Mouse (Mus musculus): ENCODE data around the gene Ankrd34a.

Gene Ankrd34a

DNA sequence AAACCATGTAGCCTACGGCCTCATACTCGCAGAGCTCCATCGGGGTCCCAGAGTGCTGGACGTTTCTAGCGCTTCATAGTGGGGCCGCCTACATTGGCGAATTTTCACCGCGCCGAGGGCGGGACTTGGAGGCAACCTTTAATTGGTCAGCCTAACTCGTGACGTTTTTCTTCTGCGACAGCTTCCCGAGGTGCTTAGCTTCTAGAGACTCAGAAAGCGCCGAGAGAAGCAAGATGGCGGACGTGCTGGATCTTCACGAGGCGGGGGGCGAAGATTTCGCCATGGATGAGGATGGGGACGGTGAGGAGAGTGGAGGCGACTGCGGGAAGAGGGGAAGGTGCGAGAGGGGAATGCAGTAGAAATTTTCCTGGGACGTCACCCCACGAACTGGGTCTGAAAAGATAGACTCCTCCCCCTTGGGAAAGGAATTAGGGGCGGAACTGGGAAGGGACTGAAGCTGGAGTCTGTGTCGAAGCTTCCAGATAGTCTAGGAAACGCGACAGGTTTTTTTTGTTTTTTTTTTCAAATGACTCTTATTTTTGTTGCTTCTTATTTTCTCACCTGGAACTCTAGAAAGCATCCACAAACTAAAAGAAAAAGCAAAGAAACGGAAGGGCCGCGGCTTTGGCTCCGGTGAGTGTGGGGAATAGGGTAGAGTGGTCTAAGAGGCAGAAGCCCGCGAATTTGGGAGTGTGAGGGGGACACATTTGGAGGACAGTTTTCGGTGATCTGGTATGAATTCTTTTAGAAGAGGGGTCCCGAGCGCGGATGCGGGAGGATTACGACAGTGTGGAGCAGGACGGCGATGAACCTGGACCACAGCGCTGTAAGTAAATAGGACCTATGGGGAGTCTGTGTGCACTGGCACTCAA, 33.5 kb downstream of the Ankrd34a start, which contains the start of gene Rbm8a:
Gene Rbm8a (plus strand): TSS at position 205 of the 872 bp plus-strand sequence.
- peak; percentile 94 for DNase-seq

DNA sequence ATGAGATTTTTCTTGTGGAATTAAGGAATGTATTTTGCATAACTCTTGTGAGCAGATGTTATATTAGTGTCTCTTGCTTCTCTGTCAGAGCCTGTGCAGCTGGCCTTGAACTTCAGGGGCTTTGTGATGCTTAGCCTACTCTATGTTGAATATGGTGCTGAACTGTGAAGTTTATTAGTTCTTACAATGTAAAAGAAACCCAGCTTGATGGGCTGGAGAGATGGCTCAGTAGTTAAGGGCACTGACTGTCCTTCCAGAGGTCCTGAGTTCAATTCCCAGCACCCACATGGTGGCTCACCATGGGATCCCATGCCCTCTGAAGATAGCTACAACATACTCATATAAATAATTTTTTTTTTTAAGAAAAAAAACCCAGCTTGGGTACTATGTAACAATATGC, 35.6 kb downstream of the Ankrd34a start:
- no peak for DNase-seq

DNA sequence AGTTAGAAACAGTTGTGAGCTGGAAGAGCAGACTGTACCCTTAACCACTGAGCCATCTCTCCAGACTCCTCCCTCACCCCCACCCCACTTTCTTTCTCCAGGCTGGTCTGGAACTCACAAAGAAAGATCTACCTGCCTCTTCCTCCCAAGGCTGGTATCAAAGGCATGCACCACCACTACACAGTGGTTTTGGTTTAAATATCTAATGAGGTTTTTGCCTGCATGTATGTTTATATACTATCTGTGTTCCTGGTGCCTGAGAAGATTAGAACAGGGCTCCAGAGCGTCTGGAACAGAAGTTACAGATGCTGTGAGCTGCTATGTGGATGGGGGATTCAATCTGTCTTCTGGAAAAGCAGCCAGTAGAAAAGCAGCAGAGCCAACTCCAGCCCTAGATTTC, 37.6 kb downstream of the Ankrd34a start:
- DNase-seq = no peak

DNA sequence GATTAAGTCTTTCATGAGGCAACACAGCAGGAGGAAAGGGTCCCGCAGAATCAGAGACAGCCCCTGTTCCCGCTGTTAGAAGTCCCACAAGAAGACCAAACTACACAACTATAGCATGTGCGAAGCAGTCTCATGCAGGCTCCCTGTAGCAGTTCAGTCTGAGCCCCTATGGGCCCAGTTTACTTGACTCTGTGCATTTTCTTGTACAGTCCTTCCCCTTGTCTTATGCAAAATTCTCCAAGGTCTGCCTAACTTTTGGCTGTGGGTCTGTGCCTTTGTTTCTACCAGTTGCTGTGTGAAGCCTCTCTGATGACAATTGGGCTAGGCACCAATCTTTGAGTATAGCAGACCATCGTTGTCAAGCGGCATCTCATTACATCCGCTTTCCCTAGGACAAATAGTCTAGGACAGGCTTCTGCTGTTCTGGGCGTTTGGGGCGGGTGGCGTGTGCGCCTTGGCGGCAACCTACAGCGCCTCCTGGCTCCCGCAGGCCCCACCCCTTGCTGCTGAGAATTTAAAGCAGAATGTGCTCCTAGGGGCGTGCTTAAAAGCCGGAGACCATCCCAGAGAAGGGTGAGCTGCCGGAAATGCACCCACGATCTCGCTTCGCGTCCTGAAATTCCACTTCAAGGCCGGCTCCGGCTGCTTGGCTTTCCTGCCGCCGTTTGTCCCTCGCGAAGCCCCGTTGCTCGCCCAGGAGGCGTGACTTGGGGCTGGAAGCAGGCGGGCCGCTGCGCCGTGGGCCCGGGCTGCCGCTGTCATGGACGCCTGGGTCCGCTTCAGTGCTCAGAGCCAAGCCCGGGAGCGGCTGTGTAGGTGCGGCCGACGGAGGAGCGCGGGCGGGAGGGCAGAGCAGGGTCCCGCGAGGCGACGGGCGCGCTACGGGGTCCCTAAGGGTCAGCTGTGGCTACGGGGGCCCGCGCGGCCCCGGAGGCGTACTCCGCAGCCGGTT, 38.8 kb downstream of the Ankrd34a start, which contains the start of the genes Pex11b and Gm42957:
Gene Pex11b (plus strand): TSS at position 449 of the 952 bp plus-strand sequence.
Gene Gm42957 (plus strand): TSS at position 547 of the 952 bp plus-strand sequence.
- DNase-seq = peak; percentile 84

DNA sequence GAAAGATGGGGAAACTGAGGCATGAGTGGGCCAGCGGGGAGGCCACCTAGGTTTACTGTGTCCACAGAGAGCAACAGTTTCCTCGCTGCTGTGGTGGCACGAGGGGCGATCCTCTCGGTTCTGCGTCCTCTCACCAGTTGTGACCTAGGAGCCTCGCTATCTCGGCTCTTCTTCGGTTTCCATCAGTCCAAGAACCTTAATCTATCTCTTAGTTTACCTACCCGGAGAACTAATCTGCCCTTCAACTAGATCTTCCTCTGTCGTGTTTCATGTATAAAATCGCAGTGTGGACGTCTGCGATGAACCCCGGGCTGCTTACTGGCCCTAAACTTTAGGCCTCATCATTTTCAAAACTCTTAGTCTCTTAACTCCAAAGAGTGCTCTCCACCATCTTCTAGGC, 39.5 kb downstream of the Ankrd34a start:
- DNase-seq = no peak

DNA sequence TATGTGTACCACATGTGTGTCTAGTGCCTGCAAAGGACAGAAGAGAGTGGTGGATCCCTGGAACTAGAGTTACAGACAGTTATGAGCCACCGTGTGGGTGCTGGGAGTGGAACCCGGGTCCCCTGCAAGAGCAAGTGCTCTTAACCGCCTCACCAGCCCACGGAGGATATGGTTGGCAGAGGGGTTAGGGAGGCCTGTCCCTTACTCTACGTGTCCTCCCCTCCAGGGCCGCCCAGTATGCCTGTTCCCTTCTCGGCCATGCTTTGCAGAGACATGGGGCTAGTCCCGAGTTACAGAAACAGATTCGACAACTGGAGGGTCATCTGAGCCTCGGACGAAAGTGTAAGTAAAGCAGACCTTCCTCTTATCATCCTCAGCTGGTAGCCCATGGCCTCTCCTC, 40.0 kb downstream of the Ankrd34a start:
- DNase-seq = no peak

DNA sequence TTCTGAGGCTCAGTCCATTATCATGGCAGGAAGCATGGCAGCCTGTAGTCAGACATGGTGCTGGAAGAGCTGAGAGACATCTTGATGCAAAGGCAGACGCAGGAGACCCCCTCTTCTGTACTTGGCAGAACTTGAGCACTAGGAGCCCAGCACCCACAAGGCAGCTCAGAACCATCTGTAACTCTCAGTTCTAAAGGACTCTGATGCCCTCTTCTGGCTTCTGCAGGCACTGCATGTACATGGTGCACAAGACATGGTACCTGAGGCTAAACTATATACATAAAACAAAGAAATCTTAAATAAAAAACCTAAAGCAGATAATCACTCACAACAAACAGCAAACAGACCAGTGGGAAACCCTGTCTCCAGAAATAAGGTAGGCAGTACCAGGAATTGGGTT, 42.8 kb downstream of the Ankrd34a start:
- DNase-seq = peak; percentile 78

DNA sequence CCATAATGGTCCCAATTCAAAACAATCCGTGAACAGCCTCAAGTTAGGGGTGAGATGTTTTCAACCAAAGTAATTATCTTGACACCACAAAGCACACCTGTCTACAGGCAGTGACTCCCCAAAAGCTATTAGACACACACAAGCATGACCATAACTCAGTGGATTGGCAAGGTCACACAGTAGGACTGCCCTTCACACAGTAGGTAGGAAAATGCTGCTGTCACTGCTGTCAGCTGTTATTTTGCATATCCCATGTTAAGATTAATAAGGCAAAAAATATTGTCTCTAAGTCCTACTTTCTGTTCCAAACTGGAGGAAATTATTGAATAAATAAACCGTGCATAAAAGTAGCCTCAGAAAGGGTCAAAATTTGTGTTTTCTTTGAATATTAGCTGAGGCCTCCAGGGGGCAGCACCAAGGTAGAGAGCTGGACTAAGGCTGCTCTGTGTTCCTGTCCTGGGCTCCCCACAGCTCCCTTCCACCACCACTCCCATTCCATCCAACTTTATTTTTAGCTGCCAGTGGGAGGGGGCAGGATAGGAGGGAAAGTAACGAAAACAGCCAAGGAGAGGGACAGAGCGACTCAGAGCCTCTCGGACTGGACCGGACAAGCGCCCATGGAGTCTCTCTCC, 48.7 kb downstream of the Ankrd34a start, which contains the start of gene Itga10:
Gene Itga10 (plus strand): TSS at position 567 of the 632 bp plus-strand sequence.
- peak; percentile 11 for DNase-seq

DNA sequence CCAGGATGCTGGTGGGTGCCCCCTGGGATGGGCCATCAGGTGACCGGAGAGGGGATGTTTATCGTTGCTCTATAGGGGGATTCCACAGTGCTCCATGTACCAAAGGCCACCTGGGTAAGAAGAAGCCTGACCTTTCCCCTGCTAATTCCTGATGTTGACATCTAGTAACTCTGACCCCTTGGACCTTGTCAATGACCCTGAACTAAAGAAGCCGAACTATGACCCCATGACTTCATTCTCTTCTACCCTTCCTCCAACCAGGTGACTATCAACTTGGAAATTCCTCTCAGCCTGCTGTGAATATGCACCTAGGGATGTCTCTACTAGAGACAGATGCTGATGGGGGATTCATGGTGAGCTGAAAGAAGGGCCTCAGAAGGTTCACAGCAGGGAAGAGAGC, 50.9 kb downstream of the Ankrd34a start:
- DNase-seq = no peak

All from thymus, postnatal 25 days (tissue).